Mouse (Mus musculus) layer of hippocampus, postnatal 10 days (tissue): ENCODE measurements at regions not wholly inside any gene's neighbourhood (a gene's known extent, or its start where the extent isn't known, plus 50 kb on each side); places are given as distances from the start of the nearest gene placed in this dataset.

Experiments used
- DNase-seq, 2 experiments: peaks; one replicate each; pipeline ENCODE4 v3.0.0; 2021; ENCODE audit warnings: low spot score in 2 of 2

- no peak for DNase-seq
Measured at GRCm38 (mm10) chr13:16746451-16746850, 734.8 kb downstream of the Inhba start.

GRCm38 (mm10) chr13:16756264-16756663 is 744.6 kb downstream of the Inhba start:
- DNase-seq: no peak

- no peak for DNase-seq
Measured at GRCm38 (mm10) chr13:16760045-16760444, 748.4 kb downstream of the Inhba start.

GRCm38 (mm10) chr13:16761415-16761814 is 749.8 kb downstream of the Inhba start:
- DNase-seq: no peak

- peak; percentile 15 to 27 for DNase-seq
Measured at GRCm38 (mm10) chr13:16762326-16762725, 750.7 kb downstream of the Inhba start.

- DNase-seq: peak; percentile 15 to 33
Measured at GRCm38 (mm10) chr13:16762727-16763512, 751.3 kb downstream of the Inhba start.

GRCm38 (mm10) chr13:16763746-16764145 is 752.1 kb downstream of the Inhba start:
- peak in 1 of 2 experiments; percentile 57 for DNase-seq

GRCm38 (mm10) chr13:16769409-16769808 is 757.8 kb downstream of the Inhba start:
- no peak for DNase-seq

- no peak for DNase-seq
Measured at GRCm38 (mm10) chr13:16769848-16770422, 758.3 kb downstream of the Inhba start.

GRCm38 (mm10) chr13:16771845-16772244 is 760.2 kb downstream of the Inhba start:
- DNase-seq: no peak

- no peak for DNase-seq
Measured at GRCm38 (mm10) chr13:16805560-16805959, 793.9 kb downstream of the Inhba start.
